Mouse (Mus musculus) cortical plate, adult 2 months (tissue): Measurements from ENCODE around the gene Fndc8. TPM values are rescaled to one million over a fixed set of nuclear protein-coding genes. Genes with fewer than 3 reads are reported as not detected.

Experiments
- H3K27ac ChIP-seq: fragments of 200-500 bp; 2 replicates; pipeline ENCODE4 v1.5.1; 2012; ENCODE audit warnings: low read length, control low read depth, inconsistent platforms; ENCODE audit not compliant: insufficient read depth
- H3K4me1 ChIP-seq: fragments of 200-500 bp; 2 replicates; pipeline ENCODE4 v1.6.1; 2011; ENCODE audit warnings: low read length; ENCODE audit not compliant: control insufficient read depth, insufficient read depth
- H3K4me3 ChIP-seq: fragments of 200-500 bp; 2 replicates; pipeline ENCODE4 v1.5.1; 2011; ENCODE audit warnings: mild to moderate bottlenecking, low read length, control low read depth; ENCODE audit not compliant: insufficient read depth
- CTCF ChIP-seq: fragments of 200-500 bp; IDR thresholded peaks from 2 replicates; pipeline ENCODE4 v1.5.1; 2011; ENCODE audit warnings: mild to moderate bottlenecking, control low read depth, low read length; ENCODE audit not compliant: insufficient read depth; ENCODE audit errors: extremely low read depth
- POLR2A ChIP-seq: fragments of 200-500 bp; IDR thresholded peaks from 2 replicates; pipeline ENCODE4 v1.6.1; 2011; ENCODE audit warnings: mild to moderate bottlenecking, low read length, control low read depth; ENCODE audit not compliant: insufficient read depth; ENCODE audit errors: extremely low read depth
- polyA plus RNA-seq: library from polyadenylated mRNA; depleted of rRNA; stranded (reverse); fragments of >200 nt; gene quantifications from 2 replicates; pipeline ENCODE4 v1.2.3, GENCODE M21; 2012

Gene Fndc8
- polyA plus RNA-seq, 1 experiment, result not detected

- Histone ChIP-seq H3K4me3 (no peak overlapping the region; the same call in 1 of the 2 replicates), H3K27ac (no peak overlapping the region), H3K4me1 (0 out of 2 replicates have a peak, but pooled peaks cover 2% of the 10 kb centered on the region)
- no peak for TF ChIP-seq POLR2A
- no peak for TF ChIP-seq CTCF
These were observed 3.4 kb upstream of the Fndc8 start for GRCm38 (mm10) chr11:82888491-82888946.

- TF ChIP-seq CTCF, result no peak
- TF ChIP-seq POLR2A, result no peak
- Histone ChIP-seq H3K27ac (no peak overlapping the region), H3K4me1 (0 out of 2 replicates have a peak, but pooled peaks cover 2% of the 10 kb centered on the region), H3K4me3 (peak overlapping the region; percentile 67)
These were observed 2.2 kb upstream of the Fndc8 start for GRCm38 (mm10) chr11:82889524-82890341.

GRCm38 (mm10) chr11:82890342-82890762, 1.6 kb upstream of the Fndc8 start, which contains the start of gene Rad51d:
Gene Rad51d, minus strand, starts transcription at chr11:82890614.
- Histone ChIP-seq H3K4me3 (peak within 1 kb of the TSS; percentile 67), H3K27ac (no peak within 1 kb of the TSS), H3K4me1 (0 out of 2 replicates have a peak, but pooled peaks cover 2% of the 10 kb centered on the region)
- TF ChIP-seq POLR2A (peak; percentile 70; the same call in 1 of the 2 replicates), CTCF (peak; percentile 84)

- TF ChIP-seq CTCF, result no peak
- TF ChIP-seq POLR2A, result no peak
- H3K27ac ChIP-seq, result no peak overlapping the region
- H3K4me3 ChIP-seq, result no peak overlapping the region
- no peaks in the 10 kb centered on the region for H3K4me1 ChIP-seq
These were observed 5.6 kb downstream of the Fndc8 start for GRCm38 (mm10) chr11:82897478-82897877.

GRCm38 (mm10) chr11:82899720-82900119, 7.8 kb downstream of the Fndc8 start:
- TF ChIP-seq CTCF, result no peak
- Histone ChIP-seq H3K27ac (no peak overlapping the region), H3K4me1 (no peaks in the 10 kb centered on the region), H3K4me3 (no peak overlapping the region)

- Histone ChIP-seq H3K4me1 (no peaks in the 10 kb centered on the region), H3K27ac (no peak overlapping the region), H3K4me3 (no peak overlapping the region)
- TF ChIP-seq CTCF, result no peak
- TF ChIP-seq POLR2A, result no peak
These were observed 9.8 kb downstream of the Fndc8 start for GRCm38 (mm10) chr11:82901606-82902310.

- TF ChIP-seq POLR2A, result no peak
- TF ChIP-seq CTCF, result no peak
- Histone ChIP-seq H3K4me3 (no peak overlapping the region), H3K4me1 (peaks cover 4% of the 10 kb centered on the region), H3K27ac (no peak overlapping the region)
These were observed 13.0 kb downstream of the Fndc8 start for GRCm38 (mm10) chr11:82904952-82905351.

GRCm38 (mm10) chr11:82905816-82906215, 13.9 kb downstream of the Fndc8 start:
- H3K27ac ChIP-seq, result no peak overlapping the region
- peaks cover 4% of the 10 kb centered on the region for H3K4me1 ChIP-seq
- TF ChIP-seq POLR2A (no peak), CTCF (no peak)
- no peak overlapping the region for H3K4me3 ChIP-seq

GRCm38 (mm10) chr11:82907651-82908607, 16.0 kb downstream of the Fndc8 start, which contains the start of gene Nle1:
Gene Nle1, minus strand, starts transcription at chr11:82908411.
- H3K4me1 ChIP-seq, result peaks cover 4% of the 10 kb centered on the region
- no peak within 1 kb of the TSS for H3K27ac ChIP-seq
- TF ChIP-seq CTCF (peak; percentile 76), POLR2A (0 out of 2 replicates have a peak, but pooled peaks have one; percentile 48)
- H3K4me3 ChIP-seq, result peak within 1 kb of the TSS; percentile 82
